Mouse (Mus musculus): ENCODE measurements at regions not wholly inside any gene's neighbourhood (a gene's known extent, or its start where the extent isn't known, plus 50 kb on each side); places are given as distances from the start of the nearest gene placed in this dataset.

- intact Hi-C loops (cut with DNase I), result no loop called here
- DNase-seq (ENCODE audit: low spot score in 2 of 2), result no peak
Measured at GRCm38 (mm10) chr13:106567658-106568359, 368.9 kb downstream of the Ipo11 start.

- intact Hi-C loops (cut with DNase I), result no loop called here
- no peak for DNase-seq (ENCODE audit: low spot score in 2 of 2)
Measured at GRCm38 (mm10) chr13:106562588-106562987, 374.2 kb downstream of the Ipo11 start.

DNA sequence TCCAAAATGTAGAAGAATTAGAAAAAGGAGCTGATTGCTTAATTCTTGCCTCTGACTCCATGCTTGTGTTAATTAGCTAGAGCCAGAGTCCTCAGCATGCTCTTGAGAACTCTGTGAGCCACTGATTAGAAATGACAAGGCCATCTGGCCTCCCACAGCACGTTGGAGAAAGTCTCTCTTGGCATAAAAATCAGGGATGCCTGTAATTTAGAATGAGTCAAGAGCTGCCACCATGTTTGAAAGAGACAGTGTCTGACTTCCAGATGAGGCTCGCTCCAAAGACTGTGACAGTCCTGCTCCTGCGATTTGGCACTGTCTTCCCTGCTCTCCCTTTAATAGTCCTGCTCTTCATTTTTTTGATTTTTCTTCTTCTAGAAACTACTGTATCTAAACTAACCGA lies 374.6 kb downstream of the Ipo11 start:
- DNase-seq (ENCODE audit: low spot score in 2 of 2), result no peak
- intact Hi-C loops (cut with DNase I), result no loop called here

GRCm38 (mm10) chr13:106525406-106526206 lies 411.2 kb downstream of the Ipo11 start:
- DNase-seq (ENCODE audit: low spot score in 2 of 2), result peak; percentile 16 to 28

GRCm38 (mm10) chr13:106514510-106515169 lies 422.1 kb downstream of the Ipo11 start:
- no peak for DNase-seq (ENCODE audit: low spot score in 2 of 2)
- intact Hi-C loops (cut with DNase I), result no loop called here

More at GRCm38 (mm10) chr13:106525406-106526206, 411.2 kb downstream of the Ipo11 start:
- intact Hi-C loops (cut with DNase I), result no loop called here

GRCm38 (mm10) chr13:106513669-106514068 lies 423.1 kb downstream of the Ipo11 start:
- DNase-seq (ENCODE audit: low spot score in 2 of 2), result no peak

GRCm38 (mm10) chr13:106510435-106510834 lies 426.3 kb downstream of the Ipo11 start:
- DNase-seq (ENCODE audit: low spot score in 2 of 2), result no peak
- intact Hi-C loops (cut with DNase I), result no loop called here

More at GRCm38 (mm10) chr13:106513669-106514068, 423.1 kb downstream of the Ipo11 start:
- intact Hi-C loops (cut with DNase I), result no loop called here

DNA sequence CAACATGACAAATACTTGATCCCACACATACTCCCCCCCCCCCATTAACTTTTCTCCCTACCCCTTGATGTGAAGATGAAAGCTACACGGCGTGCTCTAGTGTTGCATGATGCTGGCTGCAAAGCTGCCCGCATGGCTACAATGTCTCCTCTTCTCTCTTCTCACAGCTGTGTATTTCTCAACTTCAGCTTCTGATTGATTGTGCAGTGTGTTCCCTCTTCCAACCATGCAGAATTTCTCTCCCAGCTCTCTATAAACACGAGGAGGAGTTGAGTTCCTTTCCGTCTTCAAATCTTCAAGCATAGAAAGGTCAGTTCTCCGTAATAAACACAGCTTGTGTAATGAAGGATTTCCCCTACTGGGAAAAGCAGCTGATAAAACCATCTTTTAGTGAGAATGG lies 435.5 kb downstream of the Ipo11 start:
- intact Hi-C loops (cut with DNase I), result no loop called here
- no peak for DNase-seq (ENCODE audit: low spot score in 2 of 2)

GRCm38 (mm10) chr13:106471264-106471663 lies 465.5 kb downstream of the Ipo11 start:
- no peak for DNase-seq (ENCODE audit: low spot score in 2 of 2)
- intact Hi-C loops (cut with DNase I), result no loop called here

DNA sequence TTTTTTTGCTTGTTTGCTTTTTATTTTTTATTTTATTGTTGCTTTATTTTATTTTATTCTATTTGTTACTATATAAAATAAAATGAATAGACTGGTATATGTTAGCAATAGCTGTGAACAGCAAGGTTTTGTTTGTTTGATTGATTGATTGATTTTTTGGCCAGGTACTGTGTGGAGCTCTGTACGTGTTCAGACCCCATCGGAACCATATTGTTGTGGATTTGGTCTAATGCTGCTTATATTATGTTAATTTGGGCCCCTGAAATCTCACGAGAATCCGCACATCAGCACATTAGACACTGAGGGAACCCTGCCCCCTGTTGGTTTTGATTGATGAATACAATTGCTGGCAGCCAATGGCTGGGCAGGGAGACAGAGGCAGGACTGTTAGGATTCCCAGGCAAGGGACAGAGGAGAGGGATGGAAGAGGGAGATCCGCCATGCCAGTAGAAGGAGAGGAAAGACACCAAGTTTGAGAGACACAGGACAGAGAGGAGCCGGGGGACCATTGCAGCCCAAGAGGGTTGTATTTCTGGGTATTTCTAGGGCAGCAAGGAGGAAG lies 482.3 kb downstream of the Ipo11 start:
- intact Hi-C loops (cut with DNase I), result no loop called here
- DNase-seq (ENCODE audit: low spot score in 2 of 2), result no peak

DNA sequence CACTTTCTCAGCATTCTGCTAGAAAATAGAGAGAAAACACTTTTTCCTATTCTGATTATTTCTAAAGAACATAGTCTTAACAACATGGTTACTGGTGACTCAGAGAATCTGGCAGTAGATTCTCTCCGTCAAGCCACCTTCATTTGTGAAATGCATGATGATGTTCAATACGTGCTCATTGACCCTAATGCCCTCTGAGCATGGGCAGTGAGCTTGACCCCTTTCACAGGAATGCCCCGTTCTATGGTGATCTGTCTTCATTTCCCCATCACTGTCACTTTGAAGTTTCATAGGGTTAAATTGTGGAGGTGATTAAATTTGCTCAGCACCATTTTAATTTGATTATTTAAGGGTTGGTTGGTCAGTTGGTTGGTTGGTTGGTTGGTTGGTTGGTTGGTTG lies 504.6 kb downstream of the Ipo11 start:
- intact Hi-C loops (cut with DNase I), result no loop called here
- DNase-seq (ENCODE audit: low spot score in 2 of 2), result no peak

GRCm38 (mm10) chr13:106406608-106407038 lies 530.1 kb downstream of the Ipo11 start:
- intact Hi-C loops (cut with DNase I), result no loop called here
- DNase-seq (ENCODE audit: low spot score in 2 of 2), result peak; percentile 5 to 7

GRCm38 (mm10) chr13:106392642-106393041 lies 544.1 kb downstream of the Ipo11 start:
- no peak for DNase-seq (ENCODE audit: low spot score in 2 of 2)
- intact Hi-C loops (cut with DNase I), result no loop called here

DNA sequence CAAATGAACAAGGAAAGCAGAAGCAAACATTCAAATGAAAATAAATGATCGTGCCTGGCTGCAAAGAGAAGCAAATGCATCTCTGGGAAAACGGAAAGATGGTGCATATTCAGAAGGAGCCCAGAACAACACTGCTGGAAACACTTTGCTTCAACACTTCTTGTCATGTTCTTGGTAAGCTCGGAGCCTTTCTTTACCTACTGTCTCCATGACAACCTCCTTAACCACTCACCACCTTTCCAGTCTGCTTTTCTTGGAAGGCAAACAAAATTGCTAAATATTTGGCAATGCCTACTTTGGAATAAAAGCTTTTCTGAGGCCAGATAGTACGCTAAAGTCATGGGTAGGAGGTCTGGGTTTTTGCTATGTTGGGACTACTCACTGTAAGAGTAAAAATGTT lies 548.1 kb downstream of the Ipo11 start:
- intact Hi-C loops (cut with DNase I), result no loop called here
- peak in 1 of 2 experiments; percentile 49 for DNase-seq (ENCODE audit: low spot score in 2 of 2)

DNA sequence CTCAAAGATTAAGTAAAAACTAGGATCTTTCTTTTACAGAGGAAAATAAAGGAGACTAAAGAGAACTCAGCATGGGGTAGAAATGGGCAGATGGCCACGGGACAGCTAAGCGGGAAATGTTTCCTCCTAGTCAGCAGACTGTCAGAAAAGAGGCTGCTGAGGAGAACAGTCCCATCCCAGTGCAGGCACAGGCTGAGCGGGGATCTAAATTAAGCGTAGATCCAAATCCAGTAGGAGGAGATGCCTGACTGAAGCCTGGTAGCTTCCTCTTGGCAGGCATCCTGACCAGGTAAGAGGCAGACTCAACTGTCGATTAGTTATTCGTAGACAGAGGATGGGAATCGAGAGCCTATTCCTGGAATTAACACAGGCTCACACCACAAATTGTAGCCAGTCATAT lies 569.2 kb downstream of the Ipo11 start:
- intact Hi-C loops (cut with DNase I), result no loop called here
- peak in 1 of 2 experiments; percentile 10 for DNase-seq (ENCODE audit: low spot score in 2 of 2)

DNA sequence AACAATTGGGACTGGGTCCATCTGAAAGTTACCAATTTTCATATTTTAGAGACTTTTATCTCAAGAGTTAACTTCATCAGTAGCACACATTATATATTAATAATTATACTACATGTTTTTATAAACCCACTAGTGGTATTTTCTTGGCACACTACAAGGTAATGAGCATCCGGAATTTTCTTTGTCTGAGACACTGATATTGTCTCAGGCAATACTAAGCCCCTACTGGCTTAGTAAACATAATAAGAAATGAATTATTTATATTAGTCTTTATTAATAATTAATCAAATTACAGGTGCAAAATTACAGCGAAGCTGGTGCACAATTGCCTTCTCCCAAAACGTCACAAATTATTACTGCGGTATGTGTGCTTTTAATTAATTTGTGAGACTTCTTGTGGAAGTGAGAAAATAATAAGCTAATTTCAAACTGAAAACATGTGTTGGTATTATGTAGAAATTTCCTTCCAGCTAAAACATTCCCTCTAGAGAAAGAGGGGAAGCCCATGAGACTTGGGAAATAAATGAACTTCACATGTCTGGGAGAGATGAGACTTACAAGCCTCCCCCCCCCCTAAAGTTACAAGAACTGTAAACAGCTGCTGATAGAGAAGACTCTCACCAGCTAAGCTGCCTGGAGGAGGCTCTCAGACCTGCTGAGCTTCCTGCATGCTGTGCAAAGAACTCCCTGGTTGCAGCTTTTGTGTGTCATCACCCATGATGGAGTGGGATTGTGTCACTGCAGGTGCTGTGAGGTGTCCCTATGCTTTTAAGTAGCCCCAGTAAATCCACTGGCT lies 583.9 kb downstream of the Ipo11 start:
- intact Hi-C loops (cut with DNase I), result no loop called here
- no peak for DNase-seq (ENCODE audit: low spot score in 2 of 2)

GRCm38 (mm10) chr13:106332025-106332424 lies 604.7 kb downstream of the Ipo11 start:
- DNase-seq (ENCODE audit: low spot score in 2 of 2), result no peak
- intact Hi-C loops (cut with DNase I), result no loop called here

GRCm38 (mm10) chr13:106318980-106319379 lies 617.8 kb downstream of the Ipo11 start:
- intact Hi-C loops (cut with DNase I), result no loop called here
- peak; percentile 2 to 4 for DNase-seq (ENCODE audit: low spot score in 2 of 2)

DNA sequence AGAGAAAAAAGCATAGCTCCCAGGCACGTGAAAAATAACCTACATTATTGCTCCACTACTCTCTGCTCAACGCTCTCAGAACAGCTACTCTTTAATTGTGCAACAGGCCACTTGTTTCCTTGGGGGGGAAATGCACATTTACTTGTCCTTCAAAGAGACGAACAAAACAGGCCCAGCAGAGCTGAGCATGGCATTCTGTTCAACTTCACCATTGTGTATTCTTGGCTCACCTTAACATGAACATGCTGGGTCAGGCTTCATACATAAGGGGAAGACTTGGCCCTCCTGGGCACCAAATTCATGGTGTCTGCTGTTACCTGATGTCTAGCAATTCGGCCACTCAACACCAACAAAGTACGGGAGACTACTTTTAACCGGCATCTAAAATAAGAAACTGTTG lies 618.3 kb downstream of the Ipo11 start:
- no peak for DNase-seq (ENCODE audit: low spot score in 2 of 2)
- intact Hi-C loops (cut with DNase I), result no loop called here
